Mouse (Mus musculus): ENCODE data around the gene Ncr1.
"Not testable (repeated sequence)": the region's sequence is repeated elsewhere in the genome, so short reads cannot be mapped to it uniquely, and the experiment has no call there.

The Ncr1 gene

DNA sequence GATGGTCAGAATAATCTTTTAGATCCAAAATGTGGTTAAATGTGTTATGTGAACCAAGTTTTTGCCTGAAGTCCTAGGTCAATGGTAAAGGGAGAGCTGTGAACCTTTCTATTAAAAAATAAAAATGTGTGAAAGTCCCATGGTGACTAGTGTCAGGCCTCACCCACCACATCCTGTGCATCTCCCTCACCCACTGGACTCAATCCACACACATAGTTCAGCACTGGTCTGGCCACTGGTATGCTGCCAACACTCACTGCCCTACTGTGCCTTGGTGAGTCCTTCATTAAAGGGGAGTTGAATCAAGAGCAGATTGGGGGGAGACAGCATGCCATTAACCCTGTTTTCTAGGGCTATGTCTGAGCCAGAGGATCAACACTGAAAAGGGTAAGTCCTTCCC, at the start of gene Ncr1:
Gene Ncr1 (plus strand): TSS at position 216 of the 400 bp plus-strand sequence.
- no peak for DNase-seq (ENCODE audit: low read depth)

DNA sequence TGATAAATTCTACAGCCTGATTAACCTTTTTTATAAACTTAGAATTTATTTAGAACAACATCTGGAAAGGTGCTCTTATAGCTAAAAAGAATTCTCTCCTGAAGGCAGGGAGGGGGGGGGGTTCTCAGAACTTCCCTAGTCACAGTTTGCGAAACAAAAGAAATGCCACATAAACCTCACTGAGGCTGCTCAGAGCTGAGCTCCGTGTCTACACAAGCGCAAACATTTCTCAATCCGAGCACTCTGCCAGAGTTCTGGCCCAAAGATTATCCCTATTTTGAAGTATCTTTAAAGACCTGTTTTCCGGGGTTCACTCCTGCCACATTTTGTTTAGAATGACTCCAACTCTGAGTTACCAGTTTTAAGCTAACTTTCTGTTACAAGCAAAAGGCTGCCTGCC, 44.9 kb upstream of the Ncr1 start:
- peak; percentile 11 for DNase-seq (ENCODE audit: low read depth)

DNA sequence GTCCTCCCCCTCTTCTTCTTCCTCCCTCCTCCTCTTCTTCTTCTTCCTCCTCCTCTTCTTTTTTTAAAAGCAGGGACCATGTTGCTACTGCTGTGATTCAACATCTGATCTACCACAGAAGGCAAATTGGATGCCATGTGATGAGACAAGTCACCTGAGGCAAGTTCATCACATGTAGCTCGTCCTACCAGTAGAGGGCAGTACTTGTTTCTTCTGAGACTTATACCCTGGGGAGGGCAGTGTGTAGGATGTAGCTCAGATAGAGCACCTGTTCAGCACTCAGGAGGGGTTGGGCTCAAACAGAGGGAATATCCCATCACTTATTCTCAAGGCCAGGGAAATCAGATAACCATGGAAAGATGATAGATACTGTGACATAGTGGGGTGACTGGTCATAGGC, 40.3 kb upstream of the Ncr1 start:
- peak; percentile 59 for DNase-seq (ENCODE audit: low read depth)

DNA sequence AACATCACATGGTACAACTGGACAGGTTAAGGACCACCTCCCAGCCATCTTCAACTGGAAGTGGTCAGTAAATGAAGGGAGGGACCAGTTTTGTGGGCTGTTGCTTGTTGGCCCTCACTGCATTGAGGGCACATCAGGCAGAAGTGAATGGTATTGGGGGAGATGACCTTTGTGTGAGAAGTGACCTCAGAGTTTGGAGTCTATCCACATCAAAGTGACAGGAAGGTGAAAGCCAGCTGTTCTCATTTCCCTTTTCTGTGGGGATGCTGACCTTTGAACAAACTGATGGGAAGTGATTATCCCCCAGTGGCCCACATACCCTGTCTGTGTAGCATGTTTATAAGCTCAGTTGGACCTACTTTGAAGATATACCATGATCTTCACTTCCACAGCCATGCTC, 37.4 kb upstream of the Ncr1 start:
- no peak for DNase-seq (ENCODE audit: low read depth)

DNA sequence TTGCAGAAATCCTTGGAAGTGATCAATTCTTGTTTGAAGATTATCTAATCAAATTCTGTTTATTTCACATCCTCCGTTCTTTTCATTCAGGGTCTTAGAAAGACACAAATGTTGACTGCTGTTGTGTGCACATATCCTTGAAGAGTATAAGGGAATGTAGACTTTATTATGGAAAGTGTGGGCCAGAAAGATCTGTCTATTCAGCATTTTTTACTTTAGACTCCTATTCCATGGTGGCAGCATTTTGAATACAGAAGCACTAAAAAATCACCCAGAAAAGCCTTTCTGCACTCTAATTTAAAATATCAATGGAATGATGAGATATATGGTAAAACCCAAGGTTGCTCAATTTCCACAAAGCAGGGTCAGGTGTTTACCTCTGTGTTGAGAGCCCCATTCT, 34.1 kb upstream of the Ncr1 start:
- no peak for DNase-seq (ENCODE audit: low read depth)

DNA sequence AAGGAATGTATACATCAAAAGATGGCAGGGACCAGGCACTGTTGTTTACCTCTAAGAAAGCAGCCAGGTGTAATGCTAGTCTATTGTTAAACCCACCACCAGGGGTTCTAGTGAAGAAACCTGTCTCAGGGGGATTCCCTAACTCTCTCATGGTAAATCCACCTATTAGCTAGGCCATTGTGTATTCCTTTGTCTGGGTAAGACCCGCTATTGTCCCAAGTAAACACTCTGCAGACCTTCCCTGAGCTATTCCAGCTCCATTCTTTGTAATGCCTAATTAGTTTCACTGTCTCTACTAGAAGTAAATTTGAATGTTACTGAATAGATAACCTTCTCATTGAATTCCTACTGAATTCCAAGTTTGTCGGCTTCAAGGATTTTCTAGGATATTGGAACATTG, 24.4 kb upstream of the Ncr1 start:
- not testable (repeated sequence) for DNase-seq (ENCODE audit: low read depth)

DNA sequence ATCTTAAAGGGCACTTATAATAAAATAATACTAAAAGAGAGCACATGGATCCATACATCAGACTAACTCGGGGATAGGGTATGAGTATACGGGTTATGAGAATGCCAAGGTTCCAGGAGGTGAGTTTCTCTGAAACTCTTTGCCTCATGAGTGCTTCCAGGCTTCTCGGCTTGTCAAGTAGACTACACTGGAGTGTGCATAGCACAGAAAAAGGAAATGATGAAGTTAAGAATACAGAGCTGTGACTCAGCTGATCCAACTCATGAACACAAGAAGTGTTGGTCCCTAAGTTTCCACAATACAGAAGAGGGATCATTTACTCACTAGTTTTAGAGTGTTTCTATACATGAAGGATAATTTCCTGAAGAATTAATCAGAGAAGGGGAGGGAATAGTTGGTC, 24.0 kb upstream of the Ncr1 start:
- not testable (repeated sequence) for DNase-seq (ENCODE audit: low read depth)

DNA sequence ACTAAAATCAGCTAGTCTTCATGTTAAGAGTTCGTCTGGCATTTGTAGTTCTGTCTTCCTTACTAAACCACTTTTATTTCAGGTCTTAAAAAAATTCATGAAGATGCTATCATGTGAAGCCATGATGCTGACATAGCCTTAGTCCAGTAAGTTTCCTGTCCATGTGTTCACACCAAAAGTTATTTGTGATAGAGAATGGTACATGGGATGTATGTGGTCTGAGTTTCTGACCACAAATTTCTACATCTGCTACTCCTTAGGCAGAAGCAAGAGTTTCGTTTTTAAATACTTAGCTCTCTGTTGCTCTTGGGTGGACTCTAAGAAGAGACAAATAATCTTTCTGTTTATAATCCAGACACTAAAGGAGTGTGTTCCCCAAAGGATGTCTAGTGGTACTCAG, 14.2 kb upstream of the Ncr1 start:
- peak; percentile 44 for DNase-seq (ENCODE audit: low read depth)

DNA sequence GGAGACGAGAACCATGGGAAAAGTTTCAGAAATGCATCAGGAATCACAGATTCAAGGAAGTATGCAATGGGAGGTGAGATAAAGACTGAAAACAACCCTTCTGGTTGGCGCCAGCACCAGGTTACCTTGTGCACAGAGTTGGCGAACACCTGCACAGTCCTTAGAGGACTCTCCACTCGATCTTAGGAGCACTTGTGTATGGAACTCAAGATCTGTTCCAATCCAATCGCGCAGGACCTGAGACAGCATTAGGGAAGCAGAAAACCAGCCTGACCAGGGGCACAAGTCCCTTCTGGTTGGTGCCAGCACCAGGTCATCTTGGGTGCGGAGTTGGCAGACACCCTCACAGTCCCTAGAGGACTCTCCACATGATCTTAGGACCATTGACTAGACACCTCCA, 36.0 kb downstream of the Ncr1 start:
- no peak for DNase-seq (ENCODE audit: low read depth)

All from 416B (cell line).